Mouse (Mus musculus) myocyte (in vitro differentiated cells): ENCODE measurements at regions not wholly inside any gene's neighbourhood (a gene's known extent, or its start where the extent isn't known, plus 50 kb on each side); places are given as distances from the start of the nearest gene placed in this dataset.

Experiments used
- POLR2A ChIP-seq: IDR thresholded peaks from one replicate; pipeline ENCODE4 v1.6.1; 2011; ENCODE audit warnings: low read depth, mild to moderate bottlenecking, control low read depth, moderate library complexity; ENCODE audit not compliant: insufficient read length
- POLR2AphosphoS2 ChIP-seq: IDR thresholded peaks from one replicate; pipeline ENCODE4 v1.6.1; 2011; ENCODE audit warnings: low read depth, control low read depth; ENCODE audit not compliant: insufficient read length
- USF1 ChIP-seq: IDR thresholded peaks from one replicate; pipeline ENCODE4 v1.6.1; 2011; ENCODE audit warnings: low read depth, mild to moderate bottlenecking, control low read depth, moderate library complexity

- TF ChIP-seq POLR2AphosphoS2 = no peak
- TF ChIP-seq USF1 = no peak
- TF ChIP-seq POLR2A = no peak
Observed at GRCm38 (mm10) chrX:156947093-156947492, 468.0 kb downstream of the Phex start.
